Mouse (Mus musculus) mouse trophoblast stem cell (cell line): Measurements from ENCODE around the gene Olfr649.

ENCODE experiments used
- in situ Hi-C, 2 experiments: fragments of 300-500 bp; cut with MseI, MboI; formaldehyde crosslinking; loops; 2 replicates in 1 of 2; 3 replicates in 1 of 2; pipeline ENCODE4 v1.15.1; 2025

Olfr649 gene

DNA sequence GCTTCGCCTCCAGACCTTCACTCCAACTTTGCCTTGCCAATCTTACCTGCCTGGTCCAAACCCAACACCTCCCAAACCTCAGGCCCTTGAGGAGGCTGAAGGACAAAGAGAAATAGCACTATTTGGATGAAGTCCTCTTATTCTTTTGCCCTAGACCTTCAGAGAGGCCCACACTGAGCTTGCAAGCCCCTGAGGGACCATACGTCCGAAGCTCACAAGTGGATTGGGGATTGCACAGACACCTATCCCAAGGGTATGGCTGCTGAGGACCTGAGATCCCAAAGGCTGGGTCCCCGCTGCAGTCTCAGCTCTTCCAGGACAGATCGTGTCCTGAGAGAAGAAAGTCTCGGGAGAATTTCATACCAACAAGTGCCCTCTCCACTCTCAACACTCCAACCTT is at the start of gene Olfr649:
Gene Olfr649, minus strand, starts transcription at position 101 of the 400 bp plus-strand sequence.
- in situ Hi-C loops, result no loop called here

DNA sequence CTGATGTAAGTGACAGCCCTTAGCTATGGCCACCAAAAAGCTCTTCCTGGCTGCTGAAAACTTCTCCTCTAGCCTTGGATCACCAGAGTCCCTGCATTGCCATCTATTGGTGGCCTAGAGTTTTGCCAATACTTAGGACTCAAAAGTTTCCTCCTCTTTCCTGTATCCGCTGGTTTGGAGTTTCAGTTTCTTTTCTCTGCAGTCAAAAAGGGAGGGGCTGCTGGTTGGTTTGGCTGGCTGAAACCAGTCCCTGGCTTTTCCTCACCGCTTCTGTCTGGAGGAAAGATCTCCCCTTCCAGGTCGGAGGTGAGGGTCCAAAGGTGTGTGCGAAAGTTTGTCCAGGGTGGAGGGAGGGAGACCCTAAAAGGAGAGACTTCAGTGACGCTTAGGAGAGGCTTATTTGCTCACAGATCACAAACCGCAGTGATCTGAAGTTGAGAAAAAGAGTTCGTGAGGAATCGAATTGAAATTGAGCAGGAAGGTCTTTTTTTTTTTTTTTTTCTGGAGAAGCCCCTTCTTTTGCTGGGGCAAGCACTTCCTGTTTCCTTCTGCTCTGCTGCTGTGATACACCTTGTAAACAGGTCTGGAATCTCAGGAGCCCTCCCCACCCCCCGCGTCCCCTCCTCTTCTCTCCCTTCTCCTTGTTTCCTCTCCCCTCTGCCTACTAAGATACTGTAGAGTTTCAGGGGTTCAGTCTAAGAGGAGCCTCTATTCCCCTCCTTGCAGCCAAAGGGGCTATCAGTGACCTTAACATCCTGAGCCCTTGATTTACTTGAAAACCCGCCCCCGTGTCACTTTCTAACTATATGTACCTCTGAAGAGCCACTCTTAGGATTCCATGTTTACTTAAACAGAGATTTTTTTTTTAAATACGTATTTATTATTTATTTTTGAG is 48.7 kb upstream of the Olfr649 start, which contains the start of gene Trim34a:
Gene Trim34a, plus strand, starts transcription at position 171 of the 895 bp plus-strand sequence.
- in situ Hi-C loops, result no loop called here

DNA sequence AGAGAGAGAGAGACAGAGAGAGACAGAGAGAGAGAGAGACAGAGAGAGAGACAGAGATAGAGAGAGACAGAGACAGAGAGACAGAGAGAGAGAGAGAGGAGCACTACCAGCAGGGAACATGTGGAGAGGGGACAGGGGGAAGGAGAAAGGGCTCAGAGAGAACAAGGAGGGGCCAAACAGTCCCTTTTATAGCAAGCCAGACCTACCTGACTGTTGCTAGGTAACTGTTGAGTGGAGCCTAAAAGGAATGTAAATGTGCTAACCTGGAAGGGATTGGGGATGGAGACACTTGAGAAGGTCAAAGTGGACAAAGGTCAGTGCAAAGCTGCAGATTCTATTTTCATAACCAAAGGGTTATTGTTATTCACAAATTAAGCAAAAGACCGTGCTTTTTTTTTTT is 47.8 kb upstream of the Olfr649 start:
- in situ Hi-C loops, result no loop called here

DNA sequence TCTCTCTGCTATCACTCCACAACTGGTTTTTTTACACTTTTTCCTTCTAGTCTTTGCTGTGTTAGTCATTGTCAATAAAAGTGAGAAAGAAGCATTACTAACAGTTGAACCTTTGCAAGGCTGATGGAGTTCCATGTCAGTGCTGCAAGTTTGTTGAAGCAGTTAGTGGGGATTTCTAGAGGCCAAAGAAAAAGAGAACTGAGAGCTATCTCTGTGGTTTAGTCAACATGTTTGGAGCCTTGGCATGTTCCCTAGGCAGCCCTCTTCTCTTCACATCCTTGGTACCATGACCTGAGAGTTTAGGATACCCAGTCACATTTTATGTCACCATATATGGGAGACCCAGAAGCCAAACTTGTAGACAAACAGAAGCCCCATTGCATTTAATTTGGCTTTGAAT is 45.1 kb upstream of the Olfr649 start:
- in situ Hi-C loops, result no loop called here

DNA sequence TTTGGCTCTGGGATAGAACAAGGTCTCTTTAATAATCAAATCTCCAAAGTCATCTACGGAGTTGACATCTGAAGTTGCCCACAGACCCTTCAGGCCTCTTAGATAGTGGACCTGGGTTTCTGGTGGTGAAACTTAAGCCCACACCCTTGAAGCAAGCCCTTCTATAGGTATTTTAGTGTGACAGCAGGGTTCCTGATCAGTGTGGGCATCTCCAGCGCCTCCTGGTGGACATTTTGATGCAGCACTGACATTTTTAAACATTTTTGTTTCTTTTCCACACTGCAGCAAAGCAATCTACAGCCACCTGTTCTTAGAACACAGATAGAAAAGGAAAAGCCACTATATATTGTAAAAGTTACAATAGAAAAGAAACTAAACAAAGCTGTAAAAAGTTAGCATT is 35.4 kb upstream of the Olfr649 start:
- in situ Hi-C loops, result no loop called here

DNA sequence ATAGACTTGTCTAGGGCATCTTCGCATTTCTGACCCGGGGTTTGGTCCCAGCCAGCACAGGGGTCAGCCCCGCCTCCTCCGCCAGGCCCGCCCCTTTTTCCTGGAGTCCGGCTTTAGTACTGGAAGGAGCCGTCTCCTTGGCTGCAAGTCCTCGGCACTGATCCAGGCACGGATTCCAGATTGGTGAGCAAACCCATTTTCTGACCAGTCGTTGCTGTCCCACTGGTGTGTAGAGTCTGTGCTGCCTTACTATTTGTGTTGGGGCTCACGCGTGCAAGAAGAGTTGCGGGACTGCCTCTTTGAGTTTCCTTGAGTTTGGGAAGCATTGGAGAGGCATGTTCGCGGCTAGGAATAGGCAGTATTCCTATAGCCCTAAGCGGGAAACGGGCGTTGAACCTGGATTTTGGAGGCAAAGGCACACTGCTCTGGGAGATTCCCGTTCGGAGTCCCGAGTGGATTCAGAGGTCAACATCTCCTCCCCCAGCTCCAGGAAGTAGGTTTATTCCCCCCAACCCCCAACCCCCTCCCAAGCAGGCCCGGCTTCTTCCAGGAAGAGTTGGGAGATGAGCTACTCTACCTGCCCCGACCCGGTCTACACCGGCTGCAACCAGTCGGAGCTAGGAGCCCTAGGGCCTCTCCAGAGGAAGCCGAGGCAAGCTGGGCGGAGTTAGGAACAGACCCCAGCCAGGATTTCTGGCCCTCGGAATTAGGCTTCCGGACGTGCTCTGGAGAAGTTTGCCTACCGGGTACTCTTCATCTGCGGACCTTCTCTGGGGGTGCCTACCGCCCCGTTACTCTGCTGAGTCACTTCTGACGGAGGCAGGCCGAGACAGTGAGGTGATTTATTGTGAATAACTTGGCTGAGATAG is 23.1 kb upstream of the Olfr649 start, which contains the start of gene Trim6:
Gene Trim6, plus strand, starts transcription at position 93 of the 869 bp plus-strand sequence.
- in situ Hi-C loops, result no loop called here

DNA sequence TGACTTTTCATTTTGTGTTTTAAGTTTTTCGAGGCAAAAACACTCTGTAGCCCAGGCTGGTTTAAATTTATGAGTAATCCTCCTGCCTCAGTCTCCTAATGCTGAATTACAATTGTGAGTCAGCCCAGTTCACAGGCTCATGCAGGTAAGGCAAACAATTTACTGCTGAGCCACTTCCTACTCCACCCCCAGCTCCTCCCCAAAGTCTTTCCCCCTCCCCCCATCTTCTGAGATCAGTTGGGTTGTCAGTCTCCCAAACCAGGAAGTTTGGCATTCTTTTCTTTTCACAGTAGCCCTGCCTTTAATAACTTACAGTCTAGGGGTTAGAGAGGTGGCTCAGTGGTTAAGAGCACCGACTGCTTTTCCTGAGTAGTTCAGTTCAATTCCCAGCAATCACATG is 22.1 kb upstream of the Olfr649 start:
- in situ Hi-C loops, result no loop called here

DNA sequence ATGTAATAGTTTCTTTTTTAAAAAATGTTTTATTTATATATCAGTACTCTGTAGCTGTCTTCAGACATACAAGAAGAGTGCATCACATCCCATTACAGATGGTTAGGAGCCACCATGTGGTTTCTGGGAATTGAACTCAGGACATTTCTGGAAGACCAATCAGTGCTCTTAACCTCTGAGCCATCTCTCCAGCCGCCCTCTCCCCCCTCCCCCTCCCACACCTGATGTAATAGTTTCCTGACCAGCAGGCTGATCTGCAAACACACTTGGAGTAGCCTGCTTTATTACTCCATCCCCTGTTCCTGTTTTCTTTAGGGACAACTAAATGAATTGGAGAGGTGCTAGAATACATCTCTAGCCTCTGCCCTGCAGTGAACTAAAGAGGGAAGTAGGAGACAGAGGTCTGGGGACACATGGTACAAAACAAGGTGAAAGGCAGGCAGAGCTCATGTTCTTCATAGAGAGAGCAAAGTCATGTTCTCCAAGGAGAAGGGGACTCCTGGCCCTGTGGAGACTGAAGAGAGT is 20.3 kb upstream of the Olfr649 start:
- in situ Hi-C loops, result no loop called here

DNA sequence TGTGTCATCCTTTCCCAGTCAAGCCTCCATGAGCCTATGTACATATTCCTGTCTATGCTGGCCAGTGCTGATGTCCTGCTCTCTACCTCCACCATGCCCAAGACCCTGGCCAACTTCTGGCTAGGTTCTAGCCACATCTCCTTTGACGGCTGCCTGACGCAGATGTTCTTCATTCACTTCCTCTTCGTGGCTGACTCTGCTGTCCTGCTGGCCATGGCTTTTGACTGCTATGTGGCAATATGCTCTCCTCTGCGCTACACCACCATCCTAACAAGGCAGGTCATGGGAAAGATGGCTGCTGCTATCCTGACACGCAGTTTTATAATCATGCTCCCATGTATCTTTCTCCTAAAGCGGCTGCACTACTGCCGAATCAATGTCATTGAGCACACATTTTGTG is 10.4 kb upstream of the Olfr649 start:
- in situ Hi-C loops, result no loop called here

DNA sequence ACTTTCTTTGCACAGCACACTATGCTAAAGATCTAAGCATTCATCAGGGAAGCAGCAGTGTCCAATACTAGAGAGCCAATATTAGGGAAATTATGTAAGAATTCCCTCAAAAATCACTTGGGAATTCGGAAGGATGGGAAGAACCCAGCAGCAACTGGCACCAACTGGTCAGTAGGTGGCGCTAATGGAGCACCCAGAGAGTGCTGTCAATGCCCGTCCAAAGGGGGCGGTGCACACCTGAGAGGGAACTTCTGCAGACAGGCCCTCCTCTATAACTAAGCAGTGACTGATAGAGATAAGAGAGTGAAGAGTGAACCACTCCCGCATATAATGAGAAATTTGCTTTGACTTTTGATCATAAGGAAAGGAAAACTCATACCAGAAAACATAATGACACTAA is 4.0 kb upstream of the Olfr649 start:
- in situ Hi-C loops, result no loop called here

DNA sequence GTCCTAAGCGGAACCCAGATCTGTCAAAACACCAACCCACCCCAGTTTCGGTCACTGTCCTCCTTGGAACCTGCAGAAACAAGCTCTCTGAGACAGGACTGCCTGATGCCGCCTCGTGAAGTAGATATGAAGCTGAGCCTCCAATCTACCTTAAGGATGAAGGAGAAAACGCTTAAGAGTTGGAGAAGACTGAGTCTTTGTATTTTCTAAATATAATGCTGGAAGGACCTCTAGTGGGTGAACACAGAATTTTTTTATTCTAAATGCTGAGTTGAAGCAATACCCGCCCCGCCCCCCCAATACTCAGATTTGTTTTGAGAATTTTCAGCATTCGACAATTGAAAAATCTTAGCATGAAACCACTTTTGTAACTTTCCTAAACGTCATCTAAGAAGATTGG is 4.5 kb downstream of the Olfr649 start:
- in situ Hi-C loops, result no loop called here

DNA sequence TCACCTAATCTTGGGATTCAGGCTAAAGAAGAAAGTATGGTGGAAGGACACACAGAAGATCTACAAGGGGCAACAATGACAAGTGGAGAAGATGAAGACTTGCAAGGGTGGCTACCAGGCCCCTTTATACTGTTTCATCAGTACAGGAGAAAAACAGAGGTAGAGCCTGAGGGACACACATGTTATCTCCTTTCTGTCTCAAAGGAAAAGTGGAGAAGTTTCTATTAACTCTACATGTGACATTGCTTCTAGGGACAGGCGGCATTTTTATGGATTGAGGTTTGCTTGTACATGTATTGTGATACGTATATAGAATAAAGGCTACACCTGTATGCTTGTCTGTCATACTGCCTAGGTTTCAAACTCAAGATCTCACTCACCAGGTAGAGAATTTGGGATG is 12.5 kb downstream of the Olfr649 start, which contains the start of gene Olfr648:
Gene Olfr648, minus strand, starts transcription at position 101 of the 400 bp plus-strand sequence.
- in situ Hi-C loops, result no loop called here

DNA sequence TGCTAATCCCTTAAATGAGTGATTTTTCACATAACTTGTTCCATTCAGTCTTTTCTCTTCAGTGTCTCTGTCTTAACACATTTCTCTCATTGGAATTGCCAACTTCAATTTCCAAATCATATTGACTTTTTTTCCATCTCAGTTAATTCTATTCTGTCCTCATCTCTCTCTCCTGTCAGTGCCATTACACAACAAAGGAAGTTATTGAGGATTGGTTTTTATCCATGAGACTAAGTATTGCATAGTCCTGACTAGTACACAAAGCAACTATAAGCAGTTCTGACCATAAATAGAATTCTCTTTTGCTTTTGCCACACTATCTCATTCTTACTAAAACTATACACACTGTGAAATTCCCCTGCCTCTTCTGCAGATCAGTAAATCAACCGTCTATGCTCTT is 16.7 kb downstream of the Olfr649 start:
- in situ Hi-C loops, result no loop called here

DNA sequence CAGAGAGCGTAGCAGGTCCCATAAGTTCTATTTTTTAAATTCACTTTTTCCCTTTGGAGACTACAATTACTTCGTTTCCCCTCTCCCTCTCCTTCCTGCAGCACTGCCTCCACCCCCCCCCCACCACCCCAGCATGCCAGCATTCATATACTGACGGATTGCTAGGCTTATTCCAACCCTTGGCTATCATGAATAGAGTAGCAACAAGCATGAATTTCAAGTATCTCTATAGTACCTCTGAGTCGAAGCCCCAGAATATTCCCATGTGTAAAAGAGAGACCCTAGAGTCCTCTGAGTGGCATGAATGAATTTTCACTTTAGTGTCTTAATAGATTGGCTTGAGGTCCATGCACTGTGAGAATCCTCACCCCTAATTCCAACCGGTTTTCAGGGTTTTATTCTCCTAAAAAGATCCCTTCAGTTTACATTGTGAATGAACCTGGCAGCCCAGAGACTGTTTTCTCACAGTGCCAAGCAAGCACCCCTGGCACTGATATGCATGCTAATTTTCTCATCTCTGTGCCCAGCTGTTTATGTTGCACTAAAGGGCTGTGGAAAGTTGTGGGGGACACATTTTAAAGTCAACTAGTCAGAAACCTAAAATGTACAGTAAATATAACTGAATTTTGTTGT is 17.2 kb downstream of the Olfr649 start:
- in situ Hi-C loops, result no loop called here

DNA sequence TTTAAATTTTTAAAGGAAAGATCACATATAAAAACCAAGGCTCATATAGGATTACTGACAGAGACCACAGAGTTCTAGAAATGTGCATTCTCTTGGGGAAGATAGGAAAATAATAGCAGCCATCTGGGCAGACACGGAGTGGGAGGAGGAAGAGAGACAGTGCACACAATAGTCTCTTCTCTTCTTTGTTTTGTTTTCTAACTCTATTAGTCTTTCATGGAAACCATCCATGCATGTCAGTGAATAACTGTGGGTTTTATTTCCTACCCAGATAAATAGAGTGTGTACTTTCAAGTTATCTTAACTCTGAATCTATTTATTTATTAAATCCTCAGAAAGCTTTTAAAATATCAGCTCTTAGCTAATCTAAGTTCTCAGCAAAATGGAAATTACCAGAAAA is 20.7 kb downstream of the Olfr649 start:
- in situ Hi-C loops, result no loop called here

DNA sequence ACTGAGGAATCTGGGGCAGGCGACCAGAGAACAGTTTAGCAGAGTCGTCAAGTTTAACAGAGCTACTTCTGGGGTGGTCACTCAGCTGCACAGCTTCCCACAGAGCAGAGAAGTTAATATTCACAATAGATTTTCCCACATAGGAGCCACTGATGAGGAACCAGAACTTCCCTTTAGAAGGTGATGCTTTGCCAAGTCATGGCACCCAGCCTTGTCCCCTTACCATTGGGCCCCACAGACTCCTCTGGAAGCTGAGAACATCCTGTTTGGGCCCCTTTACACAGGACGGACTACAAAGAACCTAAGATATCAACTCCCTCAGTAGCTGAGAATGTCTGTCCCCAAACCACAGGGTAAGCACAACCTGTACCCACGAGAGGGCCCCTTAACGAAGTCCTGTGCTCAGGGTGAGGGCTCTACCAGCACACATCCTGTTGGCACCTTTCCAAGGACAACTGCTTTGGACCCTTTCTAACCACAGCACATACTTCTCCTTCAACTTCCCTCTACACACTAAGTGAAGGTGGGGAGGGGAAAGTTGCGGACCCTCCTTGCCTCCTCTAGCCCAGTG is 26.1 kb downstream of the Olfr649 start:
- in situ Hi-C loops, result no loop called here

DNA sequence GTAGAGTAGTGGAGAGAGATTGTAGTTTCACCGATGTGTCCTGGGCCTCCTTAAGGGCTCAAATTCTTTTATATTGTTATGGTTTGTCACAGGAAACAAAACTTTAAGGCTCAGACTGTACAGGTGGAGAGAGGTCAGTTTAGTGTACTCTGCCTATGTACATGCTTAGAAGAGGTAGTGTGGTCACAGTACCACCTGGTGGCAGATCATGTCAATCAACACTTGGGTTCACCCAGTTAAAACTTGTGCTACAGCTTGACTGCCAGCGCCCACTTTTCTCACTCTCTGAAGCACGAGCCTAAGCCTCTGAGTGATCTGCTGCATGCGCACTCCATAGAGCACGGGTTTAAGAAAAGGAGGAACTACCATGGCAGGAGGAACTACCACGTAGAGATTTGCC is 28.7 kb downstream of the Olfr649 start:
- in situ Hi-C loops, result no loop called here

DNA sequence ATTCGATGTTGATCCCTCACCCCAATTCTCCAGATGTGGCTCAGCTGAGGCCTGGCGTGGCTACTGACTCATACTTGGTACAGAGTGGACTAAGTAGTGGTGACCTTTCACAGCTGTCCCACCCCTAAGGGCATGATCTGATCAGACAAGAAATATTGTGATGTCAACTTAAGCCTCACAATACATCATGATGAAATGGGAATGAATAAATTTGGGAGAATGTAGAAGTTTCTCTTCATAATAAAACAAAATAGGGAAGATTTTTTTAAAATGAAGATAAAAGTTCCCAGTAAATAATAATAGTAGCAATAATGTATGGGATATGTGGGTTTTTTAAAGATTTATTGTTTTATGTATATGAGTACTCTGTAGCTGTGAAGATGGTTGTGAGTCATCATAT is 45.3 kb downstream of the Olfr649 start, which contains the start of gene Ubqlnl:
Gene Ubqlnl, minus strand, starts transcription at position 101 of the 400 bp plus-strand sequence.
- in situ Hi-C loops, result no loop called here

DNA sequence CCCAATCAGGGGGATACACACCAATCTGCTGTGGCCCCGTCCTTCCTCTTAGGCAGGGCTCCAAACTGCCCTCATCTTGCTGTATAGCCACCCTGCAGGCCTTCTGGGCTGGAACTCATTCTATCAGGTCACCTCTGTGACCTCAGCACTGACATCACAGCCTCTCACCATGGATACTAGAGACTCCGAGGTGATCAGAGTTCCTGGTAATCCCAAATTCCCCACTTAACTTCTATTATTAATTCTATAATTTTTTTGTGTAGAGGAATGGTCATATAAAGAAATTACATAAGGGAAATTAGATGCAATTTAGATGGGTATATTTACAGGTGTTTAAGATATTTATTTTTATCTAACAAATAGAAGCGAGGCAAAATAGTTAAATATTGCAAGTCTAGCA is 52.6 kb downstream of the Olfr649 start, which contains the start of gene Ubqln3:
Gene Ubqln3, minus strand, starts transcription at position 101 of the 400 bp plus-strand sequence.
- in situ Hi-C loops, result no loop called here
